Mouse (Mus musculus): Measurements from ENCODE around the gene Ppp1r14c.

DNA sequence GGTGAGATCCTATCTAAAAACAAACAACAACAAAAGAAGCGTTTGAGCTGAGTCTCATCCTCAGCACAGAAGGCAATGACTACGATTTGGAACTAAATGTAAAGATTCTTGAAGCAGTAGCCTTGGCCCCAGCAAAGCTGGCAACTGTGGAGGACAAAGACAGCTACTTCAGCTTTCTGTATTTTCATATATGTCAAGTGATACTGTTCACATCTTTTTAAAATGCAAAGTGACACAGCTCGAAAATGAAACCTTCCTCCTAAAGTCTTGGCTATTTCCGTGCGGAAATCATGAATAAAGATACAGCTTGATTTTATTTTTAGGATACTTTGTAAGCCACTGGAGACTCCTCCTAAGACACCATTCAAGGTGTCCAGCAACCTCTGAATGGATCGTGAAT lies 148.1 kb downstream of the Ppp1r14c start:
- TF ChIP-seq CTCF (IDR thresholded peaks at IDR 0.05; ENCODE audit: borderline replicate concordance, extremely low read depth, insufficient read depth, insufficient read length): no peak
- TF ChIP-seq POLR2A (IDR thresholded peaks at IDR 0.05; ENCODE audit: borderline replicate concordance, extremely low read depth, insufficient read depth, insufficient read length, poor library complexity, severe bottlenecking): no peak
